Mouse (Mus musculus) forebrain, embryonic 14.5 days (tissue): ENCODE results near the gene Grm1. TPM values are rescaled to one million over a fixed set of nuclear protein-coding genes. Genes with fewer than 3 reads are reported as not detected.

Experiments
- ATAC-seq: fragments of 200-750 bp; cut with Nextera tagmentation; 2 replicates; pipeline ENCODE4 v1.8.0; 2017; ENCODE audit warnings: mild to moderate bottlenecking, moderate library complexity
- DNase-seq: peaks from one replicate; pipeline ENCODE4 v3.0.0-alpha.2; 2015; ENCODE audit warnings: low spot score
- H3K27ac ChIP-seq: fragments of 300-500 bp; sonication (generic); 2 replicates; pipeline ENCODE4 v1.5.1; 2014; ENCODE audit warnings: low read depth, mild to moderate bottlenecking, control low read depth, low read length, moderate library complexity
- H3K27me3 ChIP-seq: fragments of 300-500 bp; sonication (generic); replicated peaks from 2 replicates; pipeline ENCODE4 v1.6.1; 2014; ENCODE audit warnings: low read length, control low read depth, mixed read lengths; ENCODE audit not compliant: control insufficient read depth, insufficient read depth
- H3K36me3 ChIP-seq: fragments of 300-500 bp; sonication (generic); 2 replicates; pipeline ENCODE4 v1.6.1; 2014; ENCODE audit warnings: low read length, control low read depth; ENCODE audit not compliant: control insufficient read depth, insufficient read depth
- H3K4me1 ChIP-seq: fragments of 300-500 bp; sonication (generic); 2 replicates; pipeline ENCODE4 v1.6.1; 2014; ENCODE audit warnings: antibody characterized with exemption, low read length, control low read depth; ENCODE audit not compliant: control insufficient read depth, insufficient read depth
- H3K4me2 ChIP-seq: fragments of 300-500 bp; sonication (generic); 2 replicates; pipeline ENCODE4 v1.6.1; 2014; ENCODE audit warnings: mild to moderate bottlenecking, control low read depth, low read length
- H3K4me3 ChIP-seq: fragments of 300-500 bp; sonication (generic); 2 replicates; pipeline ENCODE4 v1.5.1; 2014; ENCODE audit warnings: low read depth, low read length, control low read depth
- H3K9ac ChIP-seq: fragments of 300-500 bp; sonication (generic); 2 replicates; pipeline ENCODE4 v1.6.1; 2014; ENCODE audit warnings: mild to moderate bottlenecking, low read length, control low read depth, moderate library complexity
- H3K9me3 ChIP-seq: fragments of 300-500 bp; sonication (generic); replicated peaks from 2 replicates; pipeline ENCODE4 v1.6.1; 2016; ENCODE audit warnings: low read length, control low read depth, mixed read lengths; ENCODE audit not compliant: control insufficient read depth
- WGBS: fragments of 180-500 bp; shearing (Covaris S2); extraction: QIAGEN DNeasy Blood & Tissue Kit; methylation state at CpG from one replicate; pipeline ENCODE4 v1.1.7; 2014; 5-methylcytosine and 5-hydroxymethylcytosine counted together
- polyA plus RNA-seq: library from polyadenylated mRNA; unstranded; fragments of >200 nt; fragmentation: Nextera tagmentation; extraction: Ambion mirVana; gene quantifications from 2 replicates; pipeline ENCODE4 v1.2.1, GENCODE M21; 2014

Grm1 gene
- polyA plus RNA-seq, 1 experiment from 2014 or later, result 2.0 TPM

DNA sequence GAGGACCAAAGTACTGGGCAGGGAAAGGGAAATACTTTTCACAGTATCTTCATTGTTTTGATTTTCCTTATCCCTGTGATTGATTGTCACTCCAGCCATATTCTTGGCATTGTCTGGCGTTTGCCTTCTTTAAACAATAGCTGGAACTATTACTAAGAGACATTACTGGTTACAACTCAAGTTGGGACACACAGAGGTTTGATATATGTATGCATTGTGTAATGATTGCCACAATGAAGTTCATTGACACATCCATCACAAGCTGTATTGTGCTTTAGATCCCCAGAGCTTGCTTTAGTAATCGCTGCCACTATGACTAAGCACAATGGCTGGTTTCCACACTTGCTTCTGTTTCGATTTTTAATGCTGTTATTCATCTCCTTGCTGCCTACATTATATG lies 341.4 kb downstream of the Grm1 start:
- H3K9me3 ChIP-seq, result no peaks in the 10 kb centered on the region
- no peak overlapping the region for H3K9ac ChIP-seq
- ATAC-seq (no peak), DNase-seq (no peak)
- H3K36me3 ChIP-seq, result no peaks in the 10 kb centered on the region
- no peaks in the 10 kb centered on the region for H3K27me3 ChIP-seq
- WGBS, result 73% methylated on average over 3 of the region's 3 CpGs
- no peak overlapping the region for H3K27ac ChIP-seq
- H3K4me2 ChIP-seq, result no peak overlapping the region
- no peaks in the 10 kb centered on the region for H3K4me1 ChIP-seq
- H3K4me3 ChIP-seq, result no peak overlapping the region

DNA sequence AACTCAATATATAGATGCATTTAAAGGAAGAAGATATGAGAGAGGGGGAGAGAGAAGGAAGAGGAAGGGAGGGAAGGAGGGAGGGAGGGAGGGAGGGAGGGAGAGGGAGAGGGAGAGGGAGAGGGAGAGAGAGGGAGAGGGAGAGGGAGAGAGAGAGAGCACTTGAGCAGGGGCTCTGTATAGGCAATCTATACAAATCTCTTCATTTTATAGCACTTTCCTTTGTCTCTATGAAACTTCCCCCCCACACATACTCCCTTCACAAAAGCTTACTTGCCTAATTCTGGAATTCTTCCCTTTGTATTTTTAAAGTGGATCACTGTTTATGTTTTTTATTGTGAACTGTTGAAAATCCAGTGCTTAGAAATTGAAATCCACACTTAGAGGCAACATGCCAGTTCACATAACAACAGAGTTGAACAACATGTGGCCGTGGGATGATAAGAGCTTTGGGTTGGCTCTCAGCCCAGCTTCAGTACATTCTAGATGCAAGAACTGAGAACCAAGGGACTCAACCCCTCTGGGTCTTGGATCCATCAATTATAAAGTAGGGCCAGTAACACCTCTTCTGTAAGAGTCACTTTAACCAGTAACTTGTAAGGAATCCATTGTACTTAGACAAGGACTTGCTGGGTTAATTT lies 345.0 kb downstream of the Grm1 start:
- H3K36me3 ChIP-seq, result no peaks in the 10 kb centered on the region
- ATAC-seq, result no peak
- H3K27ac ChIP-seq, result no peak overlapping the region
- H3K4me3 ChIP-seq, result no peak overlapping the region
- H3K9me3 ChIP-seq, result no peaks in the 10 kb centered on the region
- H3K4me1 ChIP-seq, result no peaks in the 10 kb centered on the region
- DNase-seq, result peak; percentile 18
- WGBS, result 23% methylated on average over 1 of the region's 1 CpGs
- H3K27me3 ChIP-seq, result no peaks in the 10 kb centered on the region
- H3K9ac ChIP-seq, result no peak overlapping the region
- H3K4me2 ChIP-seq, result no peak overlapping the region

DNA sequence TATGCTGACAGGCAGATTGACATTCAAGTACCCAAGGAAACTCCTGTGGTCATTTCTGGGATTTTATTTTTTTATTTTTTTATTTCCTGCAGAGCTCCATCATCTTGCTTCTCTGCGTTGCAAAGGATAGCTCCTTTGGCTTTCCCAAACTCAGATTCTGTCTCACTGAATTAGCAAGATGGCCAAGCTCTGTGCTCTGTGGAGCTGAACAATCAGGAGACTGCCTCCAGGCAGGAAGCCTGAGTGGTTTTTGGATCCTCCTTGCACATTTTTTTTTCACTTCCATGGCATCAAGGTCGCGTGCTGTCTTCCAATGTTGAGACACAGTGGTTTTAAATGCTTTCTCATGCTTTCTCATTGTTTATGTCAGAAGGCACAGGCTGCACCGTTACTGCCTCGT lies 347.6 kb downstream of the Grm1 start:
- H3K4me1 ChIP-seq, result no peaks in the 10 kb centered on the region
- no peak overlapping the region for H3K9ac ChIP-seq
- no peaks in the 10 kb centered on the region for H3K27me3 ChIP-seq
- no peaks in the 10 kb centered on the region for H3K36me3 ChIP-seq
- no peak for DNase-seq
- no peak overlapping the region for H3K27ac ChIP-seq
- no peak for ATAC-seq
- H3K4me3 ChIP-seq, result no peak overlapping the region
- 74% methylated on average over 5 of the region's 5 CpGs for WGBS
- no peak overlapping the region for H3K4me2 ChIP-seq
- H3K9me3 ChIP-seq, result no peaks in the 10 kb centered on the region

DNA sequence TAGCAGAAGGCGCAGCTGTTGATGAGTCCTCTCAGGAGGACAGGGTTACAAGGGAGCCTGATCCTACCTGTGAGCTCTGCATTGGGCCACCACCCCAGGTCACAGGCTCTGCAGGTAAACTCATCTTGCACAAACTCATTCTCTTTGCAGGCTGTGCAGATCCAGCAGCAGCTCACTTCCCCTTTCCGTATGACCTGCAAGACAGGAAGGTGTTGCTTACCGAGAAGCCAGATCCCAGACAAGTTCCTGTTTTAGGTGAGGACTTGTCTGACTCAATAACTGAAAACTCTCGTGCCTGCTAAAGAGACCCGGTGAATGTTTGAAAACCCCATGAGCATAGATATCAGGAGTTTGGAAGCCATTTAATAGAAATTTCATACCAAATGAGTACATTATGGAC lies 349.1 kb downstream of the Grm1 start:
- Histone ChIP-seq H3K4me3 (no peak overlapping the region), H3K9me3 (no peaks in the 10 kb centered on the region), H3K27ac (no peak overlapping the region), H3K36me3 (no peaks in the 10 kb centered on the region), H3K4me1 (no peaks in the 10 kb centered on the region), H3K9ac (no peak overlapping the region), H3K27me3 (no peaks in the 10 kb centered on the region), H3K4me2 (no peak overlapping the region)
- DNase-seq (no peak), ATAC-seq (no peak)
- 92% methylated on average over 5 of the region's 5 CpGs for WGBS

DNA sequence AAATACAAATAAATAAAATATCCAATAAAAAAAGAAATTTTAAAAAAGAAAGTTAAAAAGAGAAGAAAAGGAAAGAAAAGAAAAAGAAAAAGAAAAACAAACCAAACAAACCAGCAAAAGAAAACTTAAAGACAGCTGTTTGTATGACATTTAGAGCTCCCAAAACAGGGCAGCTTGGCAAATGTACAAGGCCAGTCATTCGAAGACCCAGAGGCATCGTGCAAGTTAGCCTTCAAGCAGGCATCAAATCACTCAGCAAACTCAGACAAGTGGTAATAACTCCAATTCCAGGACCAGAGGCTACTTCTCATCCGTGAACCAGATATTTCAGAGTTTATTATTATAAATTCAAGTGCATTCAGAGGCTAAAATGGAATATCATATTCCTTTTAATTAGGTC lies 355.7 kb downstream of the Grm1 start:
- DNase-seq (no peak), ATAC-seq (no peak)
- no peak overlapping the region for H3K4me3 ChIP-seq
- H3K27ac ChIP-seq, result no peak overlapping the region
- H3K9ac ChIP-seq, result no peak overlapping the region
- H3K9me3 ChIP-seq, result no peaks in the 10 kb centered on the region
- no peak overlapping the region for H3K4me2 ChIP-seq
- 87% methylated on average over 3 of the region's 3 CpGs for WGBS
- no peaks in the 10 kb centered on the region for H3K4me1 ChIP-seq
- H3K36me3 ChIP-seq, result no peaks in the 10 kb centered on the region
- no peaks in the 10 kb centered on the region for H3K27me3 ChIP-seq

DNA sequence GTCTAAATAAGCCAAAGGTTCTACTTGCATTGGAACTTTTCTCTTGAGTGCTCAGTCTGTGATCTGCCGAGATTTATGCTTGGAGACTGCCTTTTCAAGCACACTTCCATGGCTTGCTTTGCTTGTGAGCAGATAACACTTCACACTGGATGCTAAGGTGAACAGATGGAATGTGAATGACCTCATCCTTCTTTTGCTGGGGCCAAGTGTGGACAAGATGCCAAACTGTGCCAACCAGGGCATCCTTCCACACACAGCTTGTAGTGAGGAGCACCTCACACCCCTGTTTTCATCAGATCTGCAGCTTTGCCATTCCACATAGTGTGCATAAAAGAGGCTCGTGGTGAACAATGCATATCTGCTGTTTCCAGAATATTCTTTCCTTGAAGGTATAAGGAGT lies 371.3 kb downstream of the Grm1 start:
- no peaks in the 10 kb centered on the region for H3K27me3 ChIP-seq
- DNase-seq (peak; percentile 14), ATAC-seq (peak; percentile 61; the same call in 1 of the 2 replicates)
- no peak overlapping the region for H3K27ac ChIP-seq
- 61% methylated on average over 2 of the region's 2 CpGs for WGBS
- H3K4me1 ChIP-seq, result no peaks in the 10 kb centered on the region
- no peaks in the 10 kb centered on the region for H3K36me3 ChIP-seq
- H3K9me3 ChIP-seq, result no peaks in the 10 kb centered on the region
- no peak overlapping the region for H3K9ac ChIP-seq
- H3K4me2 ChIP-seq, result no peak overlapping the region
- H3K4me3 ChIP-seq, result no peak overlapping the region

DNA sequence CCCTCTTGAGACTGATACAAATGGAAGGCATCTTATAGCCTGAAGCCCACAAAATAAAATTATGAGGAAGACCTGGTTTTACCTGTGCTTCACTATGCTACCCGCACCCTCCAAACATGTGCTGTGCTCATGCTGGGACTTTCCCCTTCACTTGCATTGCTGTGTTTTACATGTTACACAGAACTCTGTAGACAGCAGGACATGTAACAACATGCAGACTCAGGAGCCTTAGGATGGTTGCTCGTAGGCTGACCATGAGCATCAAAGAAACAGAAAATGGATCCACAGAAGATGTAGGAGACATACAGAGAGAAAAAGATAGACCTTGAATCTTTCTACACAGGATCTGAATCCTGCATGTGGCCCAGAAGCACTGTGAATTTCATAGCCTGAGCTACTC lies 371.8 kb downstream of the Grm1 start:
- H3K9ac ChIP-seq, result no peak overlapping the region
- no peaks in the 10 kb centered on the region for H3K4me1 ChIP-seq
- 97% methylated on average over 2 of the region's 2 CpGs for WGBS
- no peaks in the 10 kb centered on the region for H3K27me3 ChIP-seq
- H3K27ac ChIP-seq, result no peak overlapping the region
- ATAC-seq (no peak), DNase-seq (no peak)
- H3K36me3 ChIP-seq, result no peaks in the 10 kb centered on the region
- no peaks in the 10 kb centered on the region for H3K9me3 ChIP-seq
- H3K4me3 ChIP-seq, result no peak overlapping the region
- no peak overlapping the region for H3K4me2 ChIP-seq

DNA sequence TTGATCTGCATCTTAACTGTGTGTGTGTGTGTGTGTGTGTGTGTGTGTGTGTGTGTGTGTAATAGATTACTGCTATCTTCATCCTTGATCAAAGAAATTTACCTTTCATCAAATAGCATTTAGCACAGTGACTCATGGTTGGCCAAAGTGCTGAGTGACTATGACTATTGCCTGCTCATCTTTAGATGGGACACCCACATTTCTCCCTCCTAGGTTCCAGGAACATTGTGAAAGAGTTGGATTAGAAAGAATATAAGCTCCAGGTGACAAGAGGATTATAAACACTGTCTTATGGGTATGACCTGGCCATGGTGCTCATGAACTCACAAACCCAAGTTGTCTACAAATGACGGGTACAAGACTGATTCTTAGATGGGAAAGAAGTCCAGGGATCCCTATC lies 374.1 kb downstream of the Grm1 start:
- H3K9ac ChIP-seq, result no peak overlapping the region
- H3K36me3 ChIP-seq, result no peaks in the 10 kb centered on the region
- WGBS, result 88% methylated on average over 1 of the region's 1 CpGs
- no peaks in the 10 kb centered on the region for H3K4me1 ChIP-seq
- ATAC-seq, result no peak
- H3K9me3 ChIP-seq, result no peaks in the 10 kb centered on the region
- DNase-seq, result no peak
- H3K4me2 ChIP-seq, result no peak overlapping the region
- H3K4me3 ChIP-seq, result no peak overlapping the region
- H3K27ac ChIP-seq, result no peak overlapping the region
- no peaks in the 10 kb centered on the region for H3K27me3 ChIP-seq

DNA sequence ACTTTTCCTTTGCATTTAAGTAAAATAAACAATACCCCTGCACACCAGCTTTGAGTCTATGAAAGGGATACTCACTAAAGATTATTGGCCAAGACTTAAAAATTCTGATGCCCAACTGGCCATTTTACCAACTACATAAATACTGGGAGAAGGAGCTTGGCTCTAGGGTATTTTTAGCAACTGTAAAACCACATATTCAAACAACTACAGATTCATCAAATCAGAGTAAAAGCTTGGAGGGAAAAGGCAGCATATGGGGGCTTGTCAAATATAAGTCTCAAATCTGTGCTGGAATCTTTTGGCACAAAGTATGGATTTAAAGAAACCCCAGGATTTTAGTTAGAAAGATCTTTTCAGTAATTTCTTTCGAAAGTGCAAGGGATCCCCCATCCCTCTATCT lies 380.8 kb downstream of the Grm1 start:
- WGBS, result 88% methylated on average over 1 of the region's 1 CpGs
- ATAC-seq, result peak; percentile 37; the same call in 1 of the 2 replicates
- H3K27me3 ChIP-seq, result no peaks in the 10 kb centered on the region
- H3K4me2 ChIP-seq, result no peak overlapping the region
- no peak overlapping the region for H3K27ac ChIP-seq
- H3K4me1 ChIP-seq, result no peaks in the 10 kb centered on the region
- DNase-seq, result peak; percentile 33
- H3K9ac ChIP-seq, result no peak overlapping the region
- no peaks in the 10 kb centered on the region for H3K9me3 ChIP-seq
- no peaks in the 10 kb centered on the region for H3K36me3 ChIP-seq
- no peak overlapping the region for H3K4me3 ChIP-seq
